Comparison of ENCODE assay signal across 8 mouse cellular contexts in the genomic region with DNA sequence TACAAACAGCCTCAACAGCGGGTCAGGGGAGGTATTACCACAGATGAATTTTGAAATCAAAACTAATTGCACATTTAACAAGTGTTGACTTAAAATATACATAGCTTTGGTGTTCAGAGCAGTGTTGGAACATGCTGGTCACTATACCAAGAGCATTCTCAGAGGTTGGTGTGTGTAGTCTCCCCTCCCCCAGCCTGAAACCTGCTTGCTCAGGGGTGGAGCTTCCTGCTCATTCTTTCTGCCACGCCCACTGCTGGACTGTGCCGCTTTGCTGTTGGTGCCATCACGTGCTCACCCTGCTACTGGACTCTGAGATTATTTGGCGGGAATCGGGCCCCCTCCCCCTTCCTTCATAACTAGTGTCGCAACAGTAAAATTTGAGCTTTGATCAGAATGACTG. TPM values are rescaled to one million over a fixed set of nuclear protein-coding genes. Genes with fewer than 3 reads are reported as not detected.
DNase-seq lines count a peak whose midpoint lies in the region; ATAC-seq and TF ChIP-seq lines count a peak whose summit lies in the region.
"Not testable (repeated sequence)": the region's sequence is repeated elsewhere in the genome, so short reads cannot be mapped to it uniquely, and the experiment has no call there.

No protein-coding gene starts in this region.

- not testable (repeated sequence) for H3K4me1 ChIP-seq in CH12.LX (ENCODE audit: control insufficient read depth in 1 of 2, insufficient read depth in 2 of 2); intestine, embryonic 15.5 days (replicated peaks); lung, embryonic 16.5 days (replicated peaks; ENCODE audit: control insufficient read depth, insufficient read depth, low read length); thymus, adult 2 months (replicated peaks; ENCODE audit: control insufficient read depth, insufficient read depth, low read length)
- peaks cover 29% of the 10 kb centered on the region for H3K4me1 ChIP-seq in liver, embryonic 12.5 days

- not testable (repeated sequence) for H3K9me3 ChIP-seq in CH12.LX (replicated peaks; ENCODE audit: low read length); intestine, embryonic 15.5 days; liver, embryonic 12.5 days (replicated peaks); lung, embryonic 16.5 days (ENCODE audit: control insufficient read depth, low read length)

- 46% methylated on average over 7 of the region's 7 CpGs for WGBS in intestine, embryonic 15.5 days
- 19% methylated on average over 7 of the region's 7 CpGs for WGBS in liver, embryonic 12.5 days (ENCODE audit: insufficient replicate concordance)
- WGBS in lung, embryonic 16.5 days = 47% methylated on average over 7 of the region's 7 CpGs
- 66% methylated on average over 7 of the region's 7 CpGs for WGBS in thymus, adult 2 months

- DNase-seq in CH12.LX (ENCODE audit: extremely low read depth) = not testable (repeated sequence)
- DNase-seq in T-cell, adult 2 months (ENCODE audit: low spot score) = peak; percentile 18
- DNase-seq in kidney, postnatal 10 days = peak; percentile 50
- peak; percentile 14 for DNase-seq in thymus, adult 2 months

- TF ChIP-seq POLR2A in CH12.LX (IDR thresholded peaks at IDR 0.05; ENCODE audit: low read depth, low read length); thymus, adult 2 months (IDR thresholded peaks at IDR 0.05; ENCODE audit: control insufficient read depth, extremely low read depth, insufficient read depth, low read length, poor library complexity): not testable (repeated sequence)

- dilution Hi-C loops in CH12.LX (cut with MboI; ENCODE audit: extremely low pct_ligation_motif_present, extremely low pct_unique_long_range_greater_than_20kb, low sequenced_read_pairs) = not testable (repeated sequence)

- H3K4me3 ChIP-seq in CH12.LX (replicated peaks in 1 of 3; ENCODE audit: low read depth in 2 of 3, low read length in 2 of 3, poor library complexity in 1 of 3); intestine, embryonic 15.5 days (replicated peaks); liver, embryonic 12.5 days; lung, embryonic 16.5 days (ENCODE audit: low read length); thymus, adult 2 months (ENCODE audit: control insufficient read depth, insufficient read depth, low read length): not testable (repeated sequence)

- TF ChIP-seq EP300 in CH12.LX (IDR thresholded peaks at IDR 0.05; ENCODE audit: low read length) = not testable (repeated sequence)

- H3K79me2 ChIP-seq in CH12.LX (replicated peaks; ENCODE audit: control insufficient read depth, extremely low read depth, insufficient read depth, poor library complexity, severe bottlenecking) = not testable (repeated sequence)

- H3K4me2 ChIP-seq in CH12.LX (ENCODE audit: insufficient read depth, low read depth, poor library complexity, severe bottlenecking); intestine, embryonic 15.5 days (replicated peaks); lung, embryonic 16.5 days (ENCODE audit: low read depth, low read length): not testable (repeated sequence)
- H3K4me2 ChIP-seq in liver, embryonic 12.5 days = peak overlapping the region; percentile 46

- not testable (repeated sequence) for TF ChIP-seq RAD21 in CH12.LX (IDR thresholded peaks at IDR 0.05; ENCODE audit: low read depth, low read length)

- H3K36me3 ChIP-seq in CH12.LX (replicated peaks in 1 of 2; ENCODE audit: control insufficient read depth in 1 of 2, insufficient read depth in 1 of 2, low read length in 1 of 2) = peaks cover 0 to 19% of the 10 kb centered on the region in 2 experiments
- H3K36me3 ChIP-seq in intestine, embryonic 15.5 days; liver, embryonic 12.5 days; lung, embryonic 16.5 days (ENCODE audit: control insufficient read depth, insufficient read depth, low read length); thymus, adult 2 months (ENCODE audit: control insufficient read depth, insufficient read depth, low read length): not testable (repeated sequence)

- not testable (repeated sequence) for H3K27ac ChIP-seq in CH12.LX (ENCODE audit: insufficient read depth, low read depth); intestine, embryonic 15.5 days; lung, embryonic 16.5 days (ENCODE audit: low read length); thymus, adult 2 months (ENCODE audit: control insufficient read depth, insufficient read depth, low read length)
- H3K27ac ChIP-seq in liver, embryonic 12.5 days = peak overlapping the region; percentile 56; the same call in 1 of the 2 replicates

- H3K27me3 ChIP-seq in CH12.LX (replicated peaks); intestine, embryonic 15.5 days (replicated peaks); lung, embryonic 16.5 days (ENCODE audit: control insufficient read depth, insufficient read depth, low read depth, low read length); thymus, adult 2 months (ENCODE audit: control insufficient read depth, insufficient read depth, low read length): not testable (repeated sequence)
- peaks cover 10% of the 10 kb centered on the region for H3K27me3 ChIP-seq in liver, embryonic 12.5 days (replicated peaks)

- in situ Hi-C loops in CH12.LX (cut with MboI; ENCODE audit: low pct_ligation_motif_present, low pct_unique_long_range_greater_than_20kb, low sequenced_read_pairs) = not testable (repeated sequence)

- peak; percentile 75 for ATAC-seq in intestine, embryonic 15.5 days
- peak; percentile 73 for ATAC-seq in liver, embryonic 12.5 days
- 0 out of 2 replicates have a peak, but pooled peaks have one; percentile 5 for ATAC-seq in lung, embryonic 16.5 days (ENCODE audit: low read depth)
- peak; percentile 29; the same call in 1 of the 2 replicates for ATAC-seq in megakaryocyte progenitor cell, adult 5-6 weeks (replicated peaks; ENCODE audit: poor library complexity)

- not testable (repeated sequence) for H3K9ac ChIP-seq in CH12.LX (ENCODE audit: insufficient read depth, low read depth); intestine, embryonic 15.5 days; lung, embryonic 16.5 days (ENCODE audit: low read length)
- peak overlapping the region; percentile 45; the same call in 1 of the 2 replicates for H3K9ac ChIP-seq in liver, embryonic 12.5 days

- not testable (repeated sequence) for TF ChIP-seq CTCF in CH12.LX (conservative IDR thresholded peaks at IDR 0.05 in 1 of 2, IDR thresholded peaks at IDR 0.05 in 1 of 2; ENCODE audit: low read depth in 2 of 2, low read length in 2 of 2); thymus, adult 2 months (IDR thresholded peaks at IDR 0.05; ENCODE audit: borderline replicate concordance, control insufficient read depth, extremely low read depth, insufficient read depth, low read length, poor library complexity)

TF ChIP-seq in CH12.LX, 34 proteins besides CTCF, POLR2A, EP300 and RAD21:
- 0 out of 2 replicates have a peak, but pooled peaks have one; percentile 16 for TF ChIP-seq ELF1 (IDR thresholded peaks at IDR 0.05; ENCODE audit: low read depth, low read length)
- peak; percentile 63 for TF ChIP-seq CHD2 (IDR thresholded peaks at IDR 0.05; ENCODE audit: low read length)
- TF ChIP-seq BHLHE40 (IDR thresholded peaks at IDR 0.05; ENCODE audit: low read depth, low read length) = peak; percentile 72
- TF ChIP-seq USF1 (IDR thresholded peaks at IDR 0.05; ENCODE audit: low read depth, low read length) = peak; percentile 50

RNA-seq across cellular contexts. Expression of a gene that starts 10.2 kb away (rescaled TPM):
- 27.5 and 29.2 TPM in 2 replicates for total RNA-seq in CH12.LX (2012; rRNA removed)
- total RNA-seq in CH12.LX (2014; rRNA removed) = 24.6 and 29.9 TPM in 2 replicates
- polyA plus RNA-seq in CH12.LX (2012; ENCODE audit: insufficient read length, low read depth) = 21.2 and 22.1 TPM in 2 replicates
- 41.3 and 41.8 TPM in 2 replicates for polyA plus RNA-seq in intestine, embryonic 15.5 days (2015; fragmentation: Nextera tagmentation; extraction: Ambion mirVana)
- polyA plus RNA-seq in liver, embryonic 12.5 days (2016; fragmentation: Nextera tagmentation; extraction: Ambion mirVana) = 26.3 and 26.5 TPM in 2 replicates
- 39.9 and 40.2 TPM in 2 replicates for polyA plus RNA-seq in lung, embryonic 16.5 days (2015; fragmentation: Nextera tagmentation; extraction: Ambion mirVana)
- total RNA-seq in megakaryocyte progenitor cell, adult 5-6 weeks (2015) = 15.5 and 20.7 TPM in 2 replicates
- 18.9 and 20.6 TPM in 2 replicates for total RNA-seq in megakaryocyte progenitor cell, adult 5-6 weeks (2017)
- 47.6 and 49.2 TPM in 2 replicates for polyA plus RNA-seq in thymus, adult 2 months (2012; rRNA removed)

RNA-seq across cellular contexts. Expression of a gene that starts 39.6 kb away (rescaled TPM):
- total RNA-seq in CH12.LX (2012; rRNA removed) = 17.2 and 17.7 TPM in 2 replicates
- total RNA-seq in CH12.LX (2014; rRNA removed) = 20.4 and 21.4 TPM in 2 replicates
- polyA plus RNA-seq in CH12.LX (2012; ENCODE audit: insufficient read length, low read depth) = 126 and 130 TPM in 2 replicates
- polyA plus RNA-seq in intestine, embryonic 15.5 days (2015; fragmentation: Nextera tagmentation; extraction: Ambion mirVana) = 4.7 and 5.4 TPM in 2 replicates
- 4.1 and 5.0 TPM in 2 replicates for polyA plus RNA-seq in liver, embryonic 12.5 days (2016; fragmentation: Nextera tagmentation; extraction: Ambion mirVana)
- polyA plus RNA-seq in lung, embryonic 16.5 days (2015; fragmentation: Nextera tagmentation; extraction: Ambion mirVana) = 2.0 and 2.3 TPM in 2 replicates
- total RNA-seq in megakaryocyte progenitor cell, adult 5-6 weeks (2015) = 5.1 and 8.7 TPM in 2 replicates
- 6.8 and 10.4 TPM in 2 replicates for total RNA-seq in megakaryocyte progenitor cell, adult 5-6 weeks (2017)
- 9.0 and 16.6 TPM in 2 replicates for polyA plus RNA-seq in thymus, adult 2 months (2012; rRNA removed)

Comparison
In these comparisons a context has a peak if more than half of its experiments do, and no peak if none do; other contexts are left out.
1. ATAC-seq: peak in every context shown above with its lines; median percentile 75 in intestine, embryonic 15.5 days; 73 in liver, embryonic 12.5 days; 29 in megakaryocyte progenitor cell, adult 5-6 weeks; 5 in lung, embryonic 16.5 days.